Mouse (Mus musculus) spleen, postnatal 36 days (tissue): ENCODE data around the gene Wdr82.

Experiments
- DNase-seq, 2 experiments: peaks; one replicate each; pipeline ENCODE4 v3.0.0; 2022; ENCODE audit warnings: low spot score in 2 of 2, mixed read lengths in 1 of 2

Gene Wdr82

GRCm38 (mm10) chr9:106197732-106198131 lies 27.0 kb downstream of the Wdr82 start:
- DNase-seq = no peak

- peak; percentile 80 for DNase-seq
Observed at GRCm38 (mm10) chr9:106198962-106199458, 28.3 kb downstream of the Wdr82 start.

- DNase-seq = no peak
Observed at GRCm38 (mm10) chr9:106199535-106200272, 29.0 kb downstream of the Wdr82 start, which contains the start of gene Ppm1m. Gene Ppm1m, minus strand, starts transcription at chr9:106199746.

GRCm38 (mm10) chr9:106201895-106202294 lies 31.2 kb downstream of the Wdr82 start:
- DNase-seq = no peak

GRCm38 (mm10) chr9:106202819-106203636 lies 32.3 kb downstream of the Wdr82 start, which contains the start of gene Twf2:
Gene Twf2, plus strand, starts transcription at chr9:106203108.
- peak; percentile 91 to 93 for DNase-seq

- DNase-seq = peak in 1 of 2 experiments; percentile 55
Observed at GRCm38 (mm10) chr9:106203990-106204851, 33.5 kb downstream of the Wdr82 start.

GRCm38 (mm10) chr9:106205713-106206290 lies 35.1 kb downstream of the Wdr82 start:
- no peak for DNase-seq

- no peak for DNase-seq
Observed at GRCm38 (mm10) chr9:106206515-106206914, 35.8 kb downstream of the Wdr82 start.

- DNase-seq = no peak
Observed at GRCm38 (mm10) chr9:106208181-106208580, 37.5 kb downstream of the Wdr82 start.

GRCm38 (mm10) chr9:106209954-106210353 lies 39.2 kb downstream of the Wdr82 start:
- no peak for DNase-seq

GRCm38 (mm10) chr9:106210853-106211609 lies 40.3 kb downstream of the Wdr82 start:
- no peak for DNase-seq

- peak; percentile 71 to 74 for DNase-seq
Observed at GRCm38 (mm10) chr9:106211680-106212593, 41.2 kb downstream of the Wdr82 start.

- no peak for DNase-seq
Observed at GRCm38 (mm10) chr9:106212594-106212981, 41.9 kb downstream of the Wdr82 start.

GRCm38 (mm10) chr9:106215341-106216125 lies 44.8 kb downstream of the Wdr82 start:
- DNase-seq = no peak

- DNase-seq = no peak
Observed at GRCm38 (mm10) chr9:106216971-106217370, 46.2 kb downstream of the Wdr82 start.

GRCm38 (mm10) chr9:106220894-106221523 lies 50.3 kb downstream of the Wdr82 start:
- DNase-seq = no peak

GRCm38 (mm10) chr9:106222261-106222851 lies 51.6 kb downstream of the Wdr82 start, which contains the start of gene Tlr9:
Gene Tlr9, plus strand, starts transcription at chr9:106222598.
- DNase-seq = peak; percentile 85 to 89

GRCm38 (mm10) chr9:106222994-106223393 lies 52.3 kb downstream of the Wdr82 start:
- peak; percentile 70 to 71 for DNase-seq
